Mouse (Mus musculus): ENCODE data around the gene Gmppa. TPM values are rescaled to one million over a fixed set of nuclear protein-coding genes. Genes with fewer than 3 reads are reported as not detected.

Gene Gmppa
- polyA plus RNA-seq, 1 experiment: 36.5 TPM

DNA sequence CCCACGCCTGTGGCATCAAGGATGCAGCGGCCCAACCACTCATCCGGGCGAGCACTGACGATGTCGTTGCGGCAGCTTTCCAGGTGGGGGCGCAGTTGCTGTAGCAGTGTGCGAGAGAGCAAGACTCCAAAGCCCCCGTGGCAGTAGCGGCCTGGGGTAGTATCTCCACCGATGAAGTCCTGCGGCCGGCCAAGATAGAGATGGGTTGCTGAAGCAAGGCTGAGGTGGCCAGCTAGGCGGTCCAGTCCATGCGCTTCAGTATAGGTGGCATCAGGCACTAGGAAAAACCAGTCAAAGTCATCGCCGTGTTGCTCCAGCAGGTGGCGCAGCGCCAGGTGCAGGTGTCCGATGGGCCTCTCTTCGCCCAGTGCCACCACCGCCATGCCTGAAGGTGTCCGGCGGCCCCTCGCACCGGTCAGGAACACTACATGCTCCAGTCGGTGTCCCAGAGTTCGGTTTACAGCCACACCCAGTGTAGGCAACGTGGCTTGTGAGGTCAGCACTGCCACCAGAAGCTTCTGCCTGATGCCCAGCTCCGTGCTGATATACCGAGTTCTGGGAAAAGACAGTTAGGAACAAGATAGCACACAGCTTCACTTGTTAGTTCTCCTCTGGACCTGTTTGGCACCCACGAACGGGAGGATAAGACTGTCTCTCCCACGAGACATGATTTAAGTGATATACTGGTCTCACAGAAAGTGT is 41.7 kb downstream of the Gmppa start:
- no peak overlapping the region for H3K27ac ChIP-seq (ENCODE audit: insufficient read depth, low read length)
- no peaks in the 10 kb centered on the region for H3K4me1 ChIP-seq (ENCODE audit: control insufficient read depth, insufficient read depth, low read length)
- H3K4me3 ChIP-seq (ENCODE audit: low read depth, low read length): peak overlapping the region; percentile 24
- no peak overlapping the region for H3K9ac ChIP-seq (ENCODE audit: low read depth, poor library complexity, severe bottlenecking)
- H3K36me3 ChIP-seq (ENCODE audit: control insufficient read depth, insufficient read depth, low read length, poor library complexity, severe bottlenecking): peaks cover 16% of the 10 kb centered on the region
- H3K9me3 ChIP-seq (replicated peaks; ENCODE audit: control insufficient read depth, insufficient read depth, low read length, poor library complexity, severe bottlenecking): no peaks in the 10 kb centered on the region
- TF ChIP-seq CTCF (IDR thresholded peaks at IDR 0.05; ENCODE audit: low read depth, low read length): peak; percentile 60
- no peak for TF ChIP-seq POLR2A (IDR thresholded peaks at IDR 0.05; ENCODE audit: insufficient read depth, low read length)
- no peaks in the 10 kb centered on the region for H3K27me3 ChIP-seq (ENCODE audit: control insufficient read depth, insufficient read depth, low read length, poor library complexity, severe bottlenecking)

- H3K9me3 ChIP-seq (replicated peaks; ENCODE audit: control insufficient read depth, insufficient read depth, low read length, poor library complexity, severe bottlenecking): no peaks in the 10 kb centered on the region
- no peak overlapping the region; the same call in 1 of the 2 replicates for H3K9ac ChIP-seq (ENCODE audit: low read depth, poor library complexity, severe bottlenecking)
- no peak for TF ChIP-seq CTCF (IDR thresholded peaks at IDR 0.05; ENCODE audit: low read depth, low read length)
- TF ChIP-seq POLR2A (IDR thresholded peaks at IDR 0.05; ENCODE audit: insufficient read depth, low read length): no peak
- no peak for TF ChIP-seq EP300 (IDR thresholded peaks at IDR 0.05; ENCODE audit: insufficient read depth, low read depth, low read length)
- H3K36me3 ChIP-seq (ENCODE audit: control insufficient read depth, insufficient read depth, low read length, poor library complexity, severe bottlenecking): peaks cover 16% of the 10 kb centered on the region
- H3K27ac ChIP-seq (ENCODE audit: insufficient read depth, low read length): no peak overlapping the region
- no peak overlapping the region for H3K4me3 ChIP-seq (ENCODE audit: low read depth, low read length)
- H3K4me1 ChIP-seq (ENCODE audit: control insufficient read depth, insufficient read depth, low read length): no peaks in the 10 kb centered on the region
- H3K27me3 ChIP-seq (ENCODE audit: control insufficient read depth, insufficient read depth, low read length, poor library complexity, severe bottlenecking): no peaks in the 10 kb centered on the region
These were observed 42.2 kb downstream of the Gmppa start for GRCm38 (mm10) chr1:75477966-75478290.

DNA sequence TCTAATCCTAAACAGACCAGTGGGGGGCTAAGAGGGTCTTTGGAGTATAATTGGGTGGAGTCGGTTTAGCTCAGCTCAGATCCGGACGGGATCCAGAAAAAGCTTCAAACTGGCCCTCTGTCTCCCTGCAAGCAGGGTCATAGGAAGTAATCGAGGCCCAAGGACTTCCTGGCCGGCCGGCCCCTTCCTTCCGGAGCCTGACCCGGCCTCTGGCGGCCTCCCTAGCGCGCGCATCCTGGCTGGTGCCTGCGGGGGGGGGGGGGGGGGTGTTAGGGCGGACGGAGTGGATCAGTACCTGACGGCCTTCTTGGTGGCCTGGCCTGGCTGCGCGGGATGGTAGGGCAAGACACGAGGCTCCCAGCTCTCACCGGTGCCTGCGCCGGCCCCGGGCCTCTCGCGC is 42.8 kb downstream of the Gmppa start:
- no peaks in the 10 kb centered on the region for H3K4me1 ChIP-seq (ENCODE audit: control insufficient read depth, insufficient read depth, low read length)
- no peak overlapping the region for H3K27ac ChIP-seq (ENCODE audit: insufficient read depth, low read length)
- no peaks in the 10 kb centered on the region for H3K27me3 ChIP-seq (ENCODE audit: control insufficient read depth, insufficient read depth, low read length, poor library complexity, severe bottlenecking)

GRCm38 (mm10) chr1:75478916-75479634 is 43.3 kb downstream of the Gmppa start, which contains the start of the genes Chpf and Tmem198:
TSS of gene Chpf (minus strand) at chr1:75479307.
TSS of gene Tmem198 (plus strand) at chr1:75479532.
- no peak for TF ChIP-seq CTCF (IDR thresholded peaks at IDR 0.05; ENCODE audit: low read depth, low read length)
- peak; percentile 55; the same call in 1 of the 2 replicates for TF ChIP-seq EP300 (IDR thresholded peaks at IDR 0.05; ENCODE audit: insufficient read depth, low read depth, low read length)
- no peak within 1 kb of the TSS for H3K27ac ChIP-seq (ENCODE audit: insufficient read depth, low read length)
- peak within 1 kb of the TSS; percentile 89 for H3K9ac ChIP-seq (ENCODE audit: low read depth, poor library complexity, severe bottlenecking)
- H3K36me3 ChIP-seq (ENCODE audit: control insufficient read depth, insufficient read depth, low read length, poor library complexity, severe bottlenecking): peaks cover 16% of the 10 kb centered on the region
- H3K27me3 ChIP-seq (ENCODE audit: control insufficient read depth, insufficient read depth, low read length, poor library complexity, severe bottlenecking): no peaks in the 10 kb centered on the region
- H3K4me1 ChIP-seq (ENCODE audit: control insufficient read depth, insufficient read depth, low read length): no peaks in the 10 kb centered on the region
- no peaks in the 10 kb centered on the region for H3K9me3 ChIP-seq (replicated peaks; ENCODE audit: control insufficient read depth, insufficient read depth, low read length, poor library complexity, severe bottlenecking)
- H3K4me3 ChIP-seq (ENCODE audit: low read depth, low read length): peak within 1 kb of the TSS; percentile 82

More for the DNA sequence above, 42.8 kb downstream of the Gmppa start:
- peaks cover 16% of the 10 kb centered on the region for H3K36me3 ChIP-seq (ENCODE audit: control insufficient read depth, insufficient read depth, low read length, poor library complexity, severe bottlenecking)
- H3K9ac ChIP-seq (ENCODE audit: low read depth, poor library complexity, severe bottlenecking): peak overlapping the region; percentile 89
- TF ChIP-seq POLR2A (IDR thresholded peaks at IDR 0.05; ENCODE audit: insufficient read depth, low read length): no peak
- no peak for TF ChIP-seq CTCF (IDR thresholded peaks at IDR 0.05; ENCODE audit: low read depth, low read length)
- H3K4me3 ChIP-seq (ENCODE audit: low read depth, low read length): peak overlapping the region; percentile 82
- no peaks in the 10 kb centered on the region for H3K9me3 ChIP-seq (replicated peaks; ENCODE audit: control insufficient read depth, insufficient read depth, low read length, poor library complexity, severe bottlenecking)

DNA sequence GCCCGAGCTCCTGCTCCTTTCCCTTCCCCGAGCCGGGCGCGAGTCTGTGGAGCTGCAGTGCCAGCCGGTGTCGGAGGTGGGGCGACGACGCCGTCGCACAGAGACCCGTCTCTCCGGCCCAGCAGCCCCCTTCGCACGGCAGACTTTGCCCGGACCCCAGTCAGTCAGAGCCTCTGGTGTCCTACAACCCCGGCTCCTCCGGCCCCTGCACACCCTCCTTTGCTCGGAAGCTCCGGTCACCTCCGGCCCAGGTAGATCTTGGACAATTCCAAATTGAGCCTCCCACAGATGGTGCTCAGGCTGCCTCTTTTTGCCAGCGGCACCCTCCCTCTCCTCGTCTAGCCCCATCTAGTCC is 43.9 kb downstream of the Gmppa start:
- H3K4me1 ChIP-seq (ENCODE audit: control insufficient read depth, insufficient read depth, low read length): no peaks in the 10 kb centered on the region
- no peak overlapping the region for H3K27ac ChIP-seq (ENCODE audit: insufficient read depth, low read length)
- H3K36me3 ChIP-seq (ENCODE audit: control insufficient read depth, insufficient read depth, low read length, poor library complexity, severe bottlenecking): peaks cover 13% of the 10 kb centered on the region
- TF ChIP-seq CTCF (IDR thresholded peaks at IDR 0.05; ENCODE audit: low read depth, low read length) (no peak), EP300 (IDR thresholded peaks at IDR 0.05; ENCODE audit: insufficient read depth, low read depth, low read length) (no peak), POLR2A (IDR thresholded peaks at IDR 0.05; ENCODE audit: insufficient read depth, low read length) (no peak)
- H3K27me3 ChIP-seq (ENCODE audit: control insufficient read depth, insufficient read depth, low read length, poor library complexity, severe bottlenecking): no peaks in the 10 kb centered on the region
- no peaks in the 10 kb centered on the region for H3K9me3 ChIP-seq (replicated peaks; ENCODE audit: control insufficient read depth, insufficient read depth, low read length, poor library complexity, severe bottlenecking)
- peak overlapping the region; percentile 46 for H3K4me3 ChIP-seq (ENCODE audit: low read depth, low read length)
- H3K9ac ChIP-seq (ENCODE audit: low read depth, poor library complexity, severe bottlenecking): peak overlapping the region; percentile 19; the same call in 1 of the 2 replicates

- Histone ChIP-seq H3K4me3 (ENCODE audit: low read depth, low read length) (peak overlapping the region; percentile 46), H3K9ac (ENCODE audit: low read depth, poor library complexity, severe bottlenecking) (peak overlapping the region; percentile 19; the same call in 1 of the 2 replicates), H3K27ac (ENCODE audit: insufficient read depth, low read length) (no peak overlapping the region), H3K36me3 (ENCODE audit: control insufficient read depth, insufficient read depth, low read length, poor library complexity, severe bottlenecking) (peaks cover 13% of the 10 kb centered on the region; the same call in 1 of the 2 replicates), H3K9me3 (replicated peaks; ENCODE audit: control insufficient read depth, insufficient read depth, low read length, poor library complexity, severe bottlenecking) (no peaks in the 10 kb centered on the region), H3K27me3 (ENCODE audit: control insufficient read depth, insufficient read depth, low read length, poor library complexity, severe bottlenecking) (no peaks in the 10 kb centered on the region), H3K4me1 (ENCODE audit: control insufficient read depth, insufficient read depth, low read length) (no peaks in the 10 kb centered on the region)
- TF ChIP-seq POLR2A (IDR thresholded peaks at IDR 0.05; ENCODE audit: insufficient read depth, low read length) (no peak), CTCF (IDR thresholded peaks at IDR 0.05; ENCODE audit: low read depth, low read length) (no peak), EP300 (IDR thresholded peaks at IDR 0.05; ENCODE audit: insufficient read depth, low read depth, low read length) (no peak)
These were observed 44.3 kb downstream of the Gmppa start for GRCm38 (mm10) chr1:75480036-75480435.
